Mouse (Mus musculus) cortical plate, adult 2 months (tissue): ENCODE measurements around the gene Zfp865.

Experiments used
- CTCF ChIP-seq: fragments of 200-500 bp; IDR thresholded peaks from 2 replicates; pipeline ENCODE4 v1.5.1; 2011; ENCODE audit warnings: mild to moderate bottlenecking, control low read depth, low read length; ENCODE audit not compliant: insufficient read depth; ENCODE audit errors: extremely low read depth
- POLR2A ChIP-seq: fragments of 200-500 bp; IDR thresholded peaks from 2 replicates; pipeline ENCODE4 v1.6.1; 2011; ENCODE audit warnings: mild to moderate bottlenecking, low read length, control low read depth; ENCODE audit not compliant: insufficient read depth; ENCODE audit errors: extremely low read depth

GRCm38 (mm10) chr7:5038109-5038732, 18.0 kb downstream of the Zfp865 start, which contains the start of gene Zfp784:
- TF ChIP-seq POLR2A, result peak; percentile 68
- no peak for TF ChIP-seq CTCF
